9 mouse cellular contexts compared by ENCODE assay signal in genomic region chr14:9393271-9393771, GRCm38 (mm10).
A peak's percentile ranks its signal among the peaks of the same experiment; 100 is the strongest.
DNase-seq lines count a peak whose midpoint lies in the region; ATAC-seq and TF ChIP-seq lines count a peak whose summit lies in the region.
"Had no signal": no experiment of that assay in that cellular context is flagged by ENCODE, and none has a peak within 500 bp of the region (broad histone marks: within the 10 kb centered on the region; RNA-seq: fewer than 3 reads in every experiment).

No protein-coding gene starts in this region.

- H3K27ac ChIP-seq in liver, embryonic 12.5 days = no peak overlapping the region
- no peak overlapping the region for H3K27ac ChIP-seq in cortical plate, adult 2 months (ENCODE audit: insufficient read depth, low read length)
- H3K27ac ChIP-seq in midbrain, embryonic 15.5 days = no peak overlapping the region
- no peak overlapping the region for H3K27ac ChIP-seq in stomach, embryonic 16.5 days (ENCODE audit: low read length)
- H3K27ac ChIP-seq: stomach, embryonic 15.5 days had no signal

- H3K4me2 ChIP-seq in liver, embryonic 12.5 days = no peak overlapping the region
- no peak overlapping the region for H3K4me2 ChIP-seq in midbrain, embryonic 15.5 days
- H3K4me2 ChIP-seq in stomach, embryonic 16.5 days (ENCODE audit: low read depth, low read length) = no peak overlapping the region
- H3K4me2 ChIP-seq: stomach, embryonic 15.5 days had no signal

- no peak for ATAC-seq in liver, embryonic 12.5 days
- ATAC-seq in inflammation-experienced regulatory T-cells, adult 6 months = peak; percentile 48
- ATAC-seq in midbrain, embryonic 15.5 days (replicated peaks) = peak; percentile 67; the same call in 1 of the 2 replicates
- ATAC-seq in stomach, embryonic 16.5 days (ENCODE audit: insufficient read depth, low FRiP score) = 0 out of 2 replicates have a peak, but pooled peaks have one; percentile 33

- no peaks in the 10 kb centered on the region for H3K9me3 ChIP-seq in liver, embryonic 12.5 days (replicated peaks)
- no peaks in the 10 kb centered on the region for H3K9me3 ChIP-seq in midbrain, embryonic 15.5 days
- no peaks in the 10 kb centered on the region for H3K9me3 ChIP-seq in stomach, embryonic 16.5 days (replicated peaks; ENCODE audit: control insufficient read depth, low read length)
- H3K9me3 ChIP-seq: stomach, embryonic 15.5 days had no signal

- H3K27me3 ChIP-seq in liver, embryonic 12.5 days (replicated peaks) = no peaks in the 10 kb centered on the region
- H3K27me3 ChIP-seq in midbrain, embryonic 15.5 days (replicated peaks) = no peaks in the 10 kb centered on the region
- no peaks in the 10 kb centered on the region for H3K27me3 ChIP-seq in stomach, embryonic 16.5 days (ENCODE audit: control insufficient read depth, insufficient read depth, low read length)
- H3K27me3 ChIP-seq: stomach, embryonic 15.5 days had no signal

- no peak for TF ChIP-seq POLR2A in cortical plate, adult 2 months (IDR thresholded peaks at IDR 0.05; ENCODE audit: extremely low read depth, insufficient read depth, low read length)

- intact Hi-C loops in gastrocnemius, postnatal 36 days (cut with DNase I) = loop anchor here (10.0 kb wide), 1 partner anchor 291 kb away; no protein-coding TSS in a partner anchor
- intact Hi-C loops in left cerebral cortex, postnatal 10 days (cut with DNase I) = no loop called here

- peak; percentile 48 for DNase-seq in liver
- peak; percentile 64 to 73 for DNase-seq in gastrocnemius, postnatal 36 days
- peak; percentile 77 to 80 for DNase-seq in left cerebral cortex, postnatal 10 days (ENCODE audit: extremely low spot score in 1 of 2, low spot score in 2 of 2)

- H3K4me3 ChIP-seq in liver, embryonic 12.5 days = no peak overlapping the region
- no peak overlapping the region for H3K4me3 ChIP-seq in cortical plate, adult 2 months (ENCODE audit: insufficient read depth, low read length)
- no peak overlapping the region for H3K4me3 ChIP-seq in midbrain, embryonic 15.5 days
- H3K4me3 ChIP-seq in stomach, embryonic 16.5 days (replicated peaks; ENCODE audit: low read length) = no peak overlapping the region
- H3K4me3 ChIP-seq: stomach, embryonic 15.5 days had no signal

- peak; percentile 93 for TF ChIP-seq CTCF in cortical plate, adult 2 months (IDR thresholded peaks at IDR 0.05; ENCODE audit: extremely low read depth, insufficient read depth, low read length)

- no peaks in the 10 kb centered on the region for H3K4me1 ChIP-seq in liver, embryonic 12.5 days
- H3K4me1 ChIP-seq in cortical plate, adult 2 months (ENCODE audit: control insufficient read depth, insufficient read depth, low read length) = no peaks in the 10 kb centered on the region
- H3K4me1 ChIP-seq in midbrain, embryonic 15.5 days = no peaks in the 10 kb centered on the region
- H3K4me1 ChIP-seq in stomach, embryonic 16.5 days (ENCODE audit: control insufficient read depth, insufficient read depth, low read length) = no peaks in the 10 kb centered on the region
- H3K4me1 ChIP-seq: stomach, embryonic 15.5 days had no signal

- 12% methylated on average over 4 of the region's 4 CpGs for whole genome bisulfite sequencing in liver, embryonic 12.5 days (ENCODE audit: insufficient replicate concordance)
- 9% methylated on average over 4 of the region's 4 CpGs for WGBS in midbrain, embryonic 15.5 days
- 13% methylated on average over 4 of the region's 4 CpGs for WGBS in stomach, embryonic 16.5 days

- no peaks in the 10 kb centered on the region for H3K36me3 ChIP-seq in liver, embryonic 12.5 days
- no peaks in the 10 kb centered on the region for H3K36me3 ChIP-seq in midbrain, embryonic 15.5 days (replicated peaks)
- H3K36me3 ChIP-seq in stomach, embryonic 16.5 days (ENCODE audit: control insufficient read depth, insufficient read depth, low read length) = no peaks in the 10 kb centered on the region
- H3K36me3 ChIP-seq: stomach, embryonic 15.5 days had no signal

- no peak overlapping the region for H3K9ac ChIP-seq in liver, embryonic 12.5 days
- no peak overlapping the region for H3K9ac ChIP-seq in midbrain, embryonic 15.5 days
- H3K9ac ChIP-seq in stomach, embryonic 16.5 days (ENCODE audit: low read length) = no peak overlapping the region
- H3K9ac ChIP-seq: stomach, embryonic 15.5 days had no signal
